Mouse (Mus musculus) forebrain, embryonic 15.5 days (tissue): ENCODE results near the gene Ahsg. TPM values are rescaled to one million over a fixed set of nuclear protein-coding genes. Genes with fewer than 3 reads are reported as not detected.

Experiments
- ATAC-seq: fragments of 200-750 bp; cut with Nextera tagmentation; replicated peaks from 2 replicates; pipeline ENCODE4 v1.8.0; 2017; ENCODE audit warnings: mild to moderate bottlenecking, moderate TSS enrichment, moderate library complexity
- H3K27ac ChIP-seq: fragments of 300-500 bp; sonication (generic); replicated peaks from 2 replicates; pipeline ENCODE4 v1.5.1; 2015; ENCODE audit warnings: mild to moderate bottlenecking, inconsistent platforms
- H3K27me3 ChIP-seq: fragments of 300-500 bp; sonication (generic); 2 replicates; pipeline ENCODE4 v1.6.1; 2015; ENCODE audit warnings: inconsistent platforms
- H3K36me3 ChIP-seq: fragments of 300-500 bp; sonication (generic); 2 replicates; pipeline ENCODE4 v1.6.1; 2015; ENCODE audit warnings: mild to moderate bottlenecking, inconsistent platforms
- H3K4me1 ChIP-seq: fragments of 300-500 bp; sonication (generic); 2 replicates; pipeline ENCODE4 v1.6.1; 2015; ENCODE audit warnings: inconsistent platforms
- H3K4me2 ChIP-seq: fragments of 300-500 bp; sonication (generic); replicated peaks from 2 replicates; pipeline ENCODE4 v1.6.1; 2015; ENCODE audit warnings: mild to moderate bottlenecking, inconsistent platforms
- H3K4me3 ChIP-seq: fragments of 300-500 bp; sonication (generic); 2 replicates; pipeline ENCODE4 v1.5.1; 2015; ENCODE audit warnings: mild to moderate bottlenecking, inconsistent platforms
- H3K9ac ChIP-seq: fragments of 300-500 bp; sonication (generic); replicated peaks from 2 replicates; pipeline ENCODE4 v1.6.1; 2015; ENCODE audit warnings: mild to moderate bottlenecking, inconsistent platforms
- H3K9me3 ChIP-seq: fragments of 300-500 bp; sonication (generic); 2 replicates; pipeline ENCODE4 v1.6.1; 2016; ENCODE audit warnings: inconsistent platforms
- WGBS: fragments of 180-500 bp; shearing (Covaris S2); methylation state at CpG from one replicate; pipeline ENCODE4 v1.1.7; 2015; ENCODE audit warnings: mixed read lengths; 5-methylcytosine and 5-hydroxymethylcytosine counted together
- polyA plus RNA-seq: library from polyadenylated mRNA; unstranded; fragments of >200 nt; fragmentation: Nextera tagmentation; extraction: Ambion mirVana; gene quantifications from 2 replicates; pipeline ENCODE4 v1.2.1, GENCODE M21; 2015

Gene Ahsg
- polyA plus RNA-seq, 1 experiment from 2014 or later: not detected

GRCm38 (mm10) chr16:22873369-22873768, 17.7 kb upstream of the Ahsg start:
- Histone ChIP-seq H3K9ac (no peak overlapping the region), H3K27ac (no peak overlapping the region), H3K4me2 (no peak overlapping the region), H3K27me3 (no peaks in the 10 kb centered on the region), H3K4me3 (no peak overlapping the region), H3K4me1 (no peaks in the 10 kb centered on the region), H3K36me3 (peaks cover 52% of the 10 kb centered on the region), H3K9me3 (no peaks in the 10 kb centered on the region)
- 84% methylated on average over 4 of the region's 4 CpGs for WGBS
- no peak for ATAC-seq

- no peak overlapping the region for H3K4me3 ChIP-seq
- peaks cover 22% of the 10 kb centered on the region for H3K36me3 ChIP-seq
- ATAC-seq: no peak
- H3K9ac ChIP-seq: no peak overlapping the region
- no peak overlapping the region for H3K27ac ChIP-seq
- 52% methylated on average over 9 of the region's 9 CpGs for WGBS
- H3K4me2 ChIP-seq: no peak overlapping the region
- H3K9me3 ChIP-seq: no peaks in the 10 kb centered on the region
- no peaks in the 10 kb centered on the region for H3K4me1 ChIP-seq
- H3K27me3 ChIP-seq: no peaks in the 10 kb centered on the region
Observed at GRCm38 (mm10) chr16:22876218-22877043, 14.6 kb upstream of the Ahsg start.

GRCm38 (mm10) chr16:22877660-22878390, 13.3 kb upstream of the Ahsg start:
- Histone ChIP-seq H3K9ac (no peak overlapping the region), H3K27me3 (no peaks in the 10 kb centered on the region), H3K36me3 (peaks cover 8% of the 10 kb centered on the region), H3K9me3 (no peaks in the 10 kb centered on the region), H3K4me3 (no peak overlapping the region), H3K27ac (no peak overlapping the region), H3K4me1 (no peaks in the 10 kb centered on the region), H3K4me2 (no peak overlapping the region)
- 68% methylated on average over 11 of the region's 11 CpGs for WGBS
- no peak for ATAC-seq

GRCm38 (mm10) chr16:22878716-22879115, 12.4 kb upstream of the Ahsg start:
- Histone ChIP-seq H3K9me3 (no peaks in the 10 kb centered on the region), H3K4me3 (no peak overlapping the region), H3K4me2 (no peak overlapping the region), H3K27me3 (no peaks in the 10 kb centered on the region), H3K9ac (no peak overlapping the region), H3K27ac (no peak overlapping the region), H3K36me3 (0 out of 2 replicates have a peak, but pooled peaks cover under 1% of the 10 kb centered on the region), H3K4me1 (no peaks in the 10 kb centered on the region)
- no peak for ATAC-seq
- 70% methylated on average over 7 of the region's 7 CpGs for WGBS

GRCm38 (mm10) chr16:22879945-22880595, 11.0 kb upstream of the Ahsg start:
- no peak for ATAC-seq
- Histone ChIP-seq H3K4me3 (no peak overlapping the region), H3K27ac (no peak overlapping the region), H3K9me3 (no peaks in the 10 kb centered on the region), H3K27me3 (no peaks in the 10 kb centered on the region), H3K36me3 (no peaks in the 10 kb centered on the region), H3K9ac (no peak overlapping the region), H3K4me1 (no peaks in the 10 kb centered on the region), H3K4me2 (no peak overlapping the region)
- 57% methylated on average over 7 of the region's 7 CpGs for WGBS

GRCm38 (mm10) chr16:22880900-22881299, 10.2 kb upstream of the Ahsg start:
- Histone ChIP-seq H3K27me3 (no peaks in the 10 kb centered on the region), H3K4me1 (no peaks in the 10 kb centered on the region), H3K4me2 (no peak overlapping the region), H3K9me3 (no peaks in the 10 kb centered on the region), H3K36me3 (no peaks in the 10 kb centered on the region), H3K27ac (no peak overlapping the region), H3K4me3 (no peak overlapping the region), H3K9ac (no peak overlapping the region)
- no peak for ATAC-seq
- 2% methylated on average over 6 of the region's 6 CpGs for WGBS

GRCm38 (mm10) chr16:22881487-22881886, 9.6 kb upstream of the Ahsg start:
- ATAC-seq: no peak
- Histone ChIP-seq H3K27ac (no peak overlapping the region), H3K9ac (no peak overlapping the region), H3K9me3 (no peaks in the 10 kb centered on the region), H3K4me3 (no peak overlapping the region), H3K4me2 (no peak overlapping the region), H3K4me1 (no peaks in the 10 kb centered on the region), H3K27me3 (no peaks in the 10 kb centered on the region), H3K36me3 (no peaks in the 10 kb centered on the region)
- 67% methylated on average over 4 of the region's 4 CpGs for whole genome bisulfite sequencing

- no peak for ATAC-seq
- Histone ChIP-seq H3K36me3 (no peaks in the 10 kb centered on the region), H3K4me1 (no peaks in the 10 kb centered on the region), H3K9ac (no peak overlapping the region), H3K4me2 (no peak overlapping the region), H3K27me3 (no peaks in the 10 kb centered on the region), H3K27ac (no peak overlapping the region), H3K9me3 (no peaks in the 10 kb centered on the region), H3K4me3 (no peak overlapping the region)
- WGBS: 82% methylated on average over 5 of the region's 5 CpGs
Observed at GRCm38 (mm10) chr16:22883441-22883840, 7.6 kb upstream of the Ahsg start.

- H3K27me3 ChIP-seq: no peaks in the 10 kb centered on the region
- H3K4me2 ChIP-seq: no peak overlapping the region
- no peak for ATAC-seq
- H3K36me3 ChIP-seq: no peaks in the 10 kb centered on the region
- no peaks in the 10 kb centered on the region for H3K4me1 ChIP-seq
- H3K27ac ChIP-seq: no peak overlapping the region
- no peak overlapping the region for H3K9ac ChIP-seq
- 52% methylated on average over 4 of the region's 4 CpGs for WGBS
- H3K9me3 ChIP-seq: no peaks in the 10 kb centered on the region
- no peak overlapping the region for H3K4me3 ChIP-seq
Observed at GRCm38 (mm10) chr16:22885356-22885755, 5.7 kb upstream of the Ahsg start.

- H3K36me3 ChIP-seq: no peaks in the 10 kb centered on the region
- no peak overlapping the region for H3K4me2 ChIP-seq
- no peaks in the 10 kb centered on the region for H3K4me1 ChIP-seq
- no peak overlapping the region for H3K27ac ChIP-seq
- H3K27me3 ChIP-seq: no peaks in the 10 kb centered on the region
- no peak overlapping the region for H3K4me3 ChIP-seq
- no peak overlapping the region for H3K9ac ChIP-seq
- 91% methylated on average over 3 of the region's 3 CpGs for WGBS
- no peaks in the 10 kb centered on the region for H3K9me3 ChIP-seq
- ATAC-seq: no peak
Observed at GRCm38 (mm10) chr16:22886726-22887125, 4.4 kb upstream of the Ahsg start.

GRCm38 (mm10) chr16:22888835-22889234, 2.2 kb upstream of the Ahsg start:
- Histone ChIP-seq H3K27ac (no peak overlapping the region), H3K4me2 (no peak overlapping the region), H3K9me3 (no peaks in the 10 kb centered on the region), H3K36me3 (no peaks in the 10 kb centered on the region), H3K4me1 (no peaks in the 10 kb centered on the region), H3K9ac (no peak overlapping the region), H3K27me3 (no peaks in the 10 kb centered on the region), H3K4me3 (no peak overlapping the region)
- ATAC-seq: no peak
- WGBS: 65% methylated on average over 4 of the region's 4 CpGs

GRCm38 (mm10) chr16:22889716-22890115, 1.4 kb upstream of the Ahsg start:
- 90% methylated on average over 8 of the region's 8 CpGs for WGBS
- no peak overlapping the region for H3K4me3 ChIP-seq
- H3K9ac ChIP-seq: no peak overlapping the region
- ATAC-seq: no peak
- H3K4me1 ChIP-seq: no peaks in the 10 kb centered on the region
- no peaks in the 10 kb centered on the region for H3K36me3 ChIP-seq
- H3K27ac ChIP-seq: no peak overlapping the region
- no peak overlapping the region for H3K4me2 ChIP-seq
- H3K27me3 ChIP-seq: no peaks in the 10 kb centered on the region
- H3K9me3 ChIP-seq: no peaks in the 10 kb centered on the region
